Mouse (Mus musculus): ENCODE measurements around the gene Atp6v1e1.
"Not testable (repeated sequence)": the region's sequence is repeated elsewhere in the genome, so short reads cannot be mapped to it uniquely, and the experiment has no call there.

Gene Atp6v1e1

DNA sequence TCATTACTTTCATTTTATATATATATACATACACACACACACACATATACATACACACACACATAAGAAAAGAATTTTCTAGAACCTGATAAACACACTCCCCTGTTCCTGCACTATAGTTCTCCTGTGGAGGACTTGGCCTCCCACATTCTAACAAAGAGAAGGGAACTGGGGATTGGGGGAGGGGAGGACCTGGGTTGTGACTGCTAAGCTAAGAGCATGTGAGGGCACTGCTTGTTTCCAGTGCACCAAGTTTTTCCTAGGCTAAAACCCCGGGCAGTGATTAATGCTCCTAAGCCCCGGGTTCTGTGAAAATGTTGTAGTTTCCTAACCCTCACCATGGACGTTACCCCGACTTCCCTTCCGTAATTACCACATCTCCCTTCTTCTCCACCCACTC, 2.4 kb downstream of the Atp6v1e1 start:
- no peak for DNase-seq (ENCODE audit: low spot score in 2 of 2)

DNA sequence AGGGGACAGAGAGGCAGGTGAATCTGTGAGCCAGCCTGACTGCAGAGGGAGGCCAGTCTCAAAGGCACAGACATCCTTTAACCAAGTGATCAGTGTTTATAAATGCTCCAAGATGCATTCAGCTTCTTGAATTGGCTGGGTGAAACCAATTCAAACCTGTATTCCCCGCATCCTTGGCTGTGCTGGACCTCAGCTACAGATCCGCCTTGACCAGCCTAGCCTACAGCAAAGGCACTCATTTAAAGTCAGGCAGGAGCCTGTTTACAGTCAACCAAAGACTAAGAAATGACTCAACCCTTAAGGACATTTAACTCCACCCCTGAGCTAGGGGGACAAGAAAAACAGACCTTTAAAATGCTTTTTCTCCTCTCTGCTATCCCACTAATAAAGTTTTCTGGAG, 3.3 kb downstream of the Atp6v1e1 start:
- DNase-seq (ENCODE audit: low spot score in 2 of 2) = no peak

DNA sequence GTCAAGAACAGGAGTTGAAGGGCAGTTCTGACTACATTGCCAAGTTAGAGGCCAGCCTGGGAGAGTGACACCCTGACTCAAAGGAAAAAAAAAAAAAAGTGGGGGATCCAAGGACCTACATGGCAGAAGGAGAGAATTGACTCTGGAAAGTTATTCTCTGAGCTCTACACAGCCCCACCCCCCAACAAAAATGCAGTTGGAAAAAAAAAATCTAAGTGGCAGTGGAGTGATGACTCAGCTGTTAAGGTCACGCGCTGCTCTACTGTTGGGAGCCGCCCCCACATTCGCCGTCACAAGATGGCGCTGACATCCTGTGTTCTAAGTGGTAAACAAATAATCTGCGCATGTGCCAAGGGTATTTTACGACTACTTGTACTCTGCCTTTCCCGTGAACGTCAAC, 10.6 kb downstream of the Atp6v1e1 start:
- DNase-seq (ENCODE audit: low spot score in 2 of 2) = not testable (repeated sequence)

DNA sequence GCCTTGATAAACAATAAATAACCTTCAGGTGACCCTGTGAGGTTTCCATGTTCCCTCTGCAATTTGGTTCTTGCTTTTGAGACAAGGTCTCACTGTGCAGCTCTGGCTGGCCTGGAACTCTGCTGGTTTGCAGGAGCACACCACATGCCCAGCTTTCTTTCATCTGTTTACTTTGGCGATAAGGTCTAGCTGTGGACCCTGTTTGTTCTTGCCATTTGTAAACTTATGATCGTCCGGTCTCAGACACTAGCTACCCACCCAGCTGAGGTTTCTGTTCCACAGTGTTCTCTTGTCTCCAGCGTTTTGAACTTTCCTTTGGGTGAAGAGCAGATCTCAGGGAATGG, 14.9 kb downstream of the Atp6v1e1 start:
- DNase-seq (ENCODE audit: low spot score in 2 of 2) = no peak

DNA sequence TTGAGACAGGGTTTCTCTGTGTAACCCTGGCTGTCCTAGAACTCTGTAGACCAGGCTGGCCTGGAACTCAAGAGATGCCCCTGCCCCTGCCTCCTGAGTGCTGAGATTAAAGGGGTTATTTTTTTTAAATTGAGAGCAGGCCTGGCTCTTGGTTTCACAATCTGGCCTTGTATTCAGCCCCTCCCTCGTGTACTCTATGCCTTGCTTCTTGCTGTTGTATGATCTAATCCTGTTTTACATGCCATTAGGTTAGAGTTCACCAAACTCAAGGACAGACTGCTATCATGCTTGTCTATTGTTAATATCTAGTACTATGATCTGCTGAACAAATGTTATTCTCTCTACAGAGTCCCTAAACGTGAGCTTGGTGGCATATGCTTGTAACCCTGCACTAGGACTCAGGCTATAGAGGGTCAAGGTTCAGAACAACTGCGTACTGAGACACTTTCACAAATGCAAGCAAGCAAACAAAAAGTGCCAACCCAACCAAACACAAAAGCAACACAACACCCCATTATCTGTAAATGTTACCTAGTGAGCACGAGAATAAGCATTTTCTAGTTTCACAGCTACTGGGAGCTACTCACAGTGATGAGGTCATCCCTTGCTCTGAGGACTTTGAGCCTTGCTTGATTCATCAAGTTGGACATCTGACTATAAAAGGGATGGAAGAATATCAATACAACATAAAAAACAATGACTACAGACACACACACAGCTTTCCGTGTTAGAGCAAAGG, 15.4 kb downstream of the Atp6v1e1 start:
- DNase-seq (ENCODE audit: low spot score in 2 of 2) = no peak

DNA sequence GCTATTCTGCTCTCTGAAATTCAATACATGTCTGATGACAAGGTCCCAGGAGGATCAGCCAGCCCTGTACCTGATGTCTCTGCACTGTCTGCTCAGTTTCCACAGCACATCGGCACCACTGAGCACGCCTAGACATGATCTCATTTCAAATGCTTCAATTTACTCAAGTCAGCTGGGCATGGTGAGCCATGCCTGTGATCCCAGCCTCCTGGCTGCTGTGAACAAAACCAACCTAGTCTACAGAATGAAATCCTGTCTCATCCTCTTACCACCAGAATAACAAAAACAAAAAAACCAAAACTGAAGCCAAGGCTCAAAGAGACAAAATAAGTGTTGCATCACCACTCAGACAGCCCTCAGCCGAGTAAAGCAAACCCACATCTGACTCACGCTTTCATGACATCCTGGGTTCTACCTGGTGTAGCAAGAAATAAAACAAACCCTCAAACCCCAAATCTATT, 23.0 kb downstream of the Atp6v1e1 start:
- no peak for DNase-seq (ENCODE audit: low spot score in 2 of 2)

DNA sequence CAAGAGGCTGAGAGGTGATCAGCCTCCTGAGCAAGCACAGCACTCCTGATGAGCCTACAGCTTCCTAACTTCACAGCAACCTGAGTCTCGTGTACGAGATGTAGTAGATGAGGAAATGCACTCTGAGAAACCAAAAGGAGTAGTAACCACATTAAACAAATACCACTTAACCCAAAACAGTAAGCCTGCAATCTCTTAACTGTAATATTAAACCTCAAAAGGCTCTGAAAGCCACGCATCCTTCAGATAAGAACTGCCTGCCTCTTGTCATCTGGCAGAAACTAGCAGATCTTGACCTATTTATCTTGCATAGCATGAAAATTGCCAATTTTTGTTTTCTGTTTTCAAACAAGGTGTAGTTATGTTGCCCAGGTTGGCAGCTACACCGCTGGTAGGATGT, 23.7 kb downstream of the Atp6v1e1 start:
- DNase-seq (ENCODE audit: low spot score in 2 of 2) = no peak

DNA sequence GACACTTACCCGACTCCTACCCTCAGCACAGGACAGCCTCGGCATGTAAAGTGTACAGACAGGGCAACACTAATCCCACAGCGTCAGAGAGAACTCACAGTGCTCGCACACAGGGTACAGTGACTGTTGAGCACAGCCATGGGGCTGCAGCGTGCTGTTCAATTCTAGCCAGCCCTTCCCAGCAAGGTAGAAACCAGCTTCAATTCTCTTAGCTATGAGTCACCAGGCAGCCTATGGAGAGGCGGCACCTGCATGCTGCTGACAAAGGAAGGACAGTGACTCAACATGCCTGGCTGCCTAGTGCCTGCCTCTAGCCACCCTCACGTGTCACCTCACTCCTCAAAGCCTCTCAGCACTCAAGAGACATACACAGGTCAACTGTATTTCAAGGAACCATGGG, 24.6 kb downstream of the Atp6v1e1 start:
- no peak for DNase-seq (ENCODE audit: low spot score in 2 of 2)

DNA sequence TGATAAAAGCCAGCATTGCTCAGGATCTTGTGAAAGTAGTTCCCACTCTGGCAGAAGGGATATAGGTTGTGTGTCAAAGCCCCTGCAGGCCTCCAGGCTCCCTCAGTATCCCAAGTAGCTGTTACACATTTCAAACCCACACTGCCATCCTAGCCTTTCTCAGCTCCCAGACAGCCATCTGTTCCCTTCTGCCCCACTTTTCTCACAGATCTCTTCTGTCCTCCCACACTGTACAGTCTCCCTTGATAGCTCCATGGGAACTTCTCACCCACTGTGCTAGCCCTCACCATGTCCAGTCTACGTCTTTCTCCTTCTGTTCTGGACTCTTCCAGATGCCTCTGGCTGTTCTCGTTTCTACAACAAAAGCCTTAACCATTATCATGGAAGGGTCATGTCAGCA, 26.5 kb downstream of the Atp6v1e1 start:
- no peak for DNase-seq (ENCODE audit: low spot score in 2 of 2)

DNA sequence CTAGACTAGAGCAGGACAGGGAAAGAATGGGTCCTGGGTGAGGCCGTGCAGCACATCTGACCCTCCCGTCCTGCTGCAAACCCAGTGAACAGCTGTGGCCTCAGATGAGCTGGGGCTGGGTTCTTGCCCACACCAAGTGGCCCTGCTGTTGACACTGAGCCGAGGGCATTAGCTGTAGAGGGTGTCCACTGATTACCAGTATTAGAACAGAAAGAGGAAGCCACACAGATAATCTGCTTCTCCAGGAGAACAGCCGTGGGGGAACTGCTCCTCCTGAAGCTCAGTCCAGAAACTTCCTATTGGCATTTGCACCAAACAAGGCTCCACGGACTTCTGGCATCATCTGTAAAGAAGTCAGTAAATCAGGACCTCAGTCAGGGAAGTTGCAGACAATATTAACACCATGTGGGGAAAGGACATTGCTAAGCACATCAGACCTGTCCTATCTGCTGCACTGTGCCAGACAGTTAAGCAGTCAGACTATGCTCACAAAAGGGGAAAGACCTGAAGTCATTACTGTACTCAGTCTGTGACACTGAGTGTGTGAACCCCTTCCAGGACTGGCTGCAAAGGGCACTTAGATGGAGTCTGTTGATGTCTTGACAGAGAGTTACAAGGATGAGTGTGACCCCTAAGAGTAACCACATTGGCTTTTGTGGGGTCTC, 27.0 kb downstream of the Atp6v1e1 start:
- no peak for DNase-seq (ENCODE audit: low spot score in 2 of 2)

DNA sequence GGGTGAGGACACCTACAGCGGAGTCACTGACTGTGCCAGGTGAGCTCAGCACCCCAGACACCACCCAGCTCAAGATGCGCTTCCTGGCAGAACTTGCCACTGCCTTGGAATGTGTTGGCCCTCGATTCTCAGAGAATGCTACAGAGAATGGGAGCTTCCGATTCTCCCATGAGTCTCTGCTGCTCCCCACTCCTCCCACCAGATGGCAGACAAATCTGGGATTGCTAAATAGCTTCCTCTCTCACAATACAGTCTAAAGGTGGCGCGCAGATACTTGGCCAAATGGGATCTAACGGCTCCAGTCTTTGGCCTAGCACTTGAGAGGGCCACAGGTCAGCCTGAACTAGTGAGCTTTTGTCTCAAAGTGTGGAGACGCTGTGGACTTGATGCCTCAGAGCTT, 29.6 kb downstream of the Atp6v1e1 start:
- DNase-seq (ENCODE audit: low spot score in 2 of 2) = no peak

DNA sequence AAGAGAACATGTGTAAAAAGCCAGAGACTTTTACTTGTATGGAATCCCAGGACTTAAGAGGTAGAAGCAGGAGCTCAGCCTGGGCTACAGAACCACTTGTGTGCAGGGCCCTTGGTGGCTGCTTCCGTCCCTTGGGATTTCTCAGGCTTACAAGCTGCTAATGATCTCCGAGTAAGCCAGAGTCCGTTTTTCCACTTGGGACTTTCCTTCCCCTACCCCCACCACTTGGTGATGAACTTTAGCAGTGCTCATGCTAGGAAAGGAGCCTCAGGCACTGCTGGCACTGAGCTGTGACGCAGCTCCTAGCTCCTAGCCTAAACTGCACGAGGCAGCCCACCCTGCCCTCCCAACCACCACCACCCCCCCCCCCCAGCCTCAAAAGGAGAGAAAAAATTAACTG, 31.9 kb downstream of the Atp6v1e1 start:
- no peak for DNase-seq (ENCODE audit: low spot score in 2 of 2)

DNA sequence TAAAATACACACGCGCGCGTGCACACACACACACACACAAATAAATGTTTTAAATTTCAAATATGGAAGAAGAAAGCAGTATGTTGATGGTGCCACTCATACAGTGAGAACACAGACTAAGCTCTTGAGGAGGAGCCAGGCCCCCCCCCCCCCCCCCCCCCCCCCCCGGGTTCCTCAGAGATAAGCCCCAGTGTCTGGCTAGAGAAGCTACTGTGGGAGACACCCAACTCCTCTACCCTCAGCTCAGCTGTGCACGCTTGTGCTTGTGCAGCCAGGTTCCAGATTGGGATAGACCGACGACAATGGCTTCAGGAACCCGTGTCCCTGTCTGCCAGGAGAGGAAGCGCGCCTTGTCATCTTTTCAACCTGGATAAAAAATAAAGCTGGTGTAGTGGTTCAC, 32.4 kb downstream of the Atp6v1e1 start:
- DNase-seq (ENCODE audit: low spot score in 2 of 2) = no peak

DNA sequence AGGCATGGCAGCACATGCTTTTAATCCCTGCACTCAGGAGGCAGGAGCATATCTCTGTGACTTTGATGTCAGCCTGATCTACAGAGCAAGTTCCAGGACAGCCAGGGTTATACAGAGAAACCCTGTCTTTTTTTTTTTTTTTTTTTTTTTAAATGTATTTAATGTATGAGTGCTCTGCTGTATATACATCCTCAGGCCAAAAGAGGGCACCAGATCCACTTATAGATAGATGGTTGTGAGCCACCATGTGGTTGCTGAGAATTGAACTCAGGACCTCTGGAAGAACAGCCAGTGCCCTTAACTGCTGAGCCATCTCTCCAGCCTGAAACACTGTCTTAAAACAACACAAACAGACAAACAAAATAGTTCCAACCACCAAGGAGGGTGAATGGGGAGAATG, 33.7 kb downstream of the Atp6v1e1 start:
- DNase-seq (ENCODE audit: low spot score in 2 of 2) = no peak

DNA sequence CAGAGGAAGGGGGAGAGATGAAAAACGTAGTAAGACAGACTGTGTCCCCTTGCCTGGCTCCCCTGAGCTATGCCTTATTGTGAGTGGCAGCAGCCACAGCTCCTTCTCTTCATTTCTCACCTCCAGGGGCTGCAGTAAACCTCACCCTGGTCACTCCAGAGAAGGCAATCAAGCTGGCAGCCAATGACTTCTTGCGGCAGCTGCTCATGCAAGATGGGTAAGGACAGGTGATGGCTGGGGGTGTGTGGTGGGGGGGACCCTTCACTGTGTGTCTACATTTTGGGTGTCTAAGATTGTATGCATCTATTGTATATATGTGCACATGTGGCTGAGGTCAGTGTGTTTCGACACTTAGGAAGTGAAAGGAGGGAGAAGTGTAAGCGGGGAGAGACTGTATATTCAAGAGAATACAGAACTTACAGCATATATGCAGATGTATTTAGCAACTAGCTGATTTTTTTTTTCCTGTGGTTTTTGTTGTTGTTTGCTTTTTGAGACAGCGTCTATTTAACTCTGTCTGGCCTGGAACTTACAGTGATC, 34.5 kb downstream of the Atp6v1e1 start:
- no peak for DNase-seq (ENCODE audit: low spot score in 2 of 2)

DNA sequence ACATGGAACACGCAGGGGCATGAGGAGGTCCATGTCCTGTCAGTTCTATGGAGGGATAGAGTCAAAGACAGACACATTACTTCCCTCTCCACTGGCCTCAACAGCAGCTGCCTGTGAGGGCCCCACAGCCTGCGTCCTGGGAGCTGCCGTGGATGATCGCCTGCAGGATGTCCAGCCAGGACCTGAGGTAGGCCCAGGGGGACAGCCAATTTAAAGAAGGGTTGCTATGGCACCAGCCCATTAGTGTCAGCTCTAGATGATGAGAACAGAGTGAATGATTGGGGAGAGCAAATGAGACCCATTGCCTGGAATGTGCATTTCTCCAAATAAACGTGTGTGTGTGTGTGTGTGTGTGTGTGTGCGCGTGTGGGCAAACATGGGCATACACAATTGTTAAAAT, 38.2 kb downstream of the Atp6v1e1 start:
- DNase-seq (ENCODE audit: low spot score in 2 of 2) = no peak

DNA sequence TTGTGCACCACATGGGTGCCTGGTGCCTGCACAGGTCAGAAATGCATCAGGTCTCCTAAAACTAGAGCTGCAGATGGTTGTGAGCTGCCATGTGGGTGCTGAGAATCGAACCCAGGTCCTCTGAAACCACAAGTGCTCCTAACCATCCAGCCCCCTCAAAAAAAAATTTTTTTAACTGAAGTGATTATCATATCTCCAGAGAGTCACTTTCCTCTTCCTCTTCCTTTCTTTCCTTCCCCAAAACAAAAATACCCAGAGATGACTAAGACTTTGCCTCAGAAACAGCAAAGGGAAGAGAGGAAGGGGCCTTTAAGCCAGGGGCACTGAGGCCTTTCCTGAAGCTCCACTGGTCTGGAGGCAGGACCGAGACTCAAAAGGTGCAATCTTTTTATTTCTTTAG, 39.6 kb downstream of the Atp6v1e1 start:
- no peak for DNase-seq (ENCODE audit: low spot score in 2 of 2)

DNA sequence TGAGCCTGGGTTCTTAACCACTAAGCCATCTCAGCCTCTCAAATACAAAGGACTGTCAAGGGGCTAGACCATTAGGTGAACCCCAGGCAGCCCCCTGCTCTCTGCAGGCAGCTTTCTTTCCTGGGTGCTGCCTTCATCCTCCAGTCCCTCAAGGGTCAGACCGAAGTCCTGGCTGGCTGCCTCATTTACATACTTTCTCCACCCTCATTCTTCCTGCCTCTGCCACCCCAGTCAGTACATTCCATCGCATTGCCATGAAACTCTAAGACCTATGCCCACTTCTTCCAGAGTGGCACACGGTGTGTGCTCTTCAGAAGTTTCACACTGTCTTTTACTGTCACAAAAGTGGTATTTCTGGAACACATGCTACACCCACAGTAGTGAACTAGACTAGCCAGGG, 44.4 kb downstream of the Atp6v1e1 start:
- DNase-seq (ENCODE audit: low spot score in 2 of 2) = no peak

DNA sequence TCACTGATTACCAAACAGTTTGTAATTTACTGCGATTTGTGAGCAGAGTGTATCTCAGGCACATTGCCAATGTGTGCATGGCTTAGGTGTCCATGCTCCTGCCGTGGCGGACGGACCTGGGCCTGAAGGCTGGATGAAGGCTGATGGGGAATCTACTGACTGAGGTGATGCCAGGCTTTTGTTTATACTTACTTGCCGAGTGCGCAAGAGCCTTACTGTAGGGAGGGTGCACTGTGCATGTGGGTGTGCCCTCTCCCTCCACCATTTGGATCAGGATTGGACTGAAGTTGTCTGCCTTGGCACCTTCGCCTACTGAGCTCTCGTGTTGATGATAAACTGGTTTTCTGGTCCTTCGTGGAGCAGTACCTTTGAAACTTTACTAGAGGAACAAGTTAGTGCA, 45.1 kb downstream of the Atp6v1e1 start:
- DNase-seq (ENCODE audit: low spot score in 2 of 2) = no peak

DNA sequence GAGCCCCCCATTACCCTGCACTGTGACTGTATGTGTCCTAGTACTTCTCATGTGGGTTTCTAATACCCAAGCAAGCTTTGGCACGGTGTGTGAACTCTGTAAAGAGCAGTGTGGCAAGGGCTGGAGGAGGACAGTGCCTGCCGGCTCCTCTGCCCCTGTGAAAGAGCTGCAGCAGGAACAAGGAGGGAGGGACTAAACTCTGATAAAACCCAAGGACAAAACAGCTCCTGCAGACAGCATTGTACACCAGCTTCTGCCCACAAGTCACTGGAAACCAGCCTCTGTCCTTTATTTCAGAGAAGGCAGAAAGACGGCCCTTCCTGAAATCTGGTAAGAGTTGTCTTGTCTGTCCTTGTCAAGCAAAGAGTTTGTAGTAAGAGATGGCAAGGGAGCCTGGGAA, 46.3 kb downstream of the Atp6v1e1 start:
- DNase-seq (ENCODE audit: low spot score in 2 of 2) = no peak

DNA sequence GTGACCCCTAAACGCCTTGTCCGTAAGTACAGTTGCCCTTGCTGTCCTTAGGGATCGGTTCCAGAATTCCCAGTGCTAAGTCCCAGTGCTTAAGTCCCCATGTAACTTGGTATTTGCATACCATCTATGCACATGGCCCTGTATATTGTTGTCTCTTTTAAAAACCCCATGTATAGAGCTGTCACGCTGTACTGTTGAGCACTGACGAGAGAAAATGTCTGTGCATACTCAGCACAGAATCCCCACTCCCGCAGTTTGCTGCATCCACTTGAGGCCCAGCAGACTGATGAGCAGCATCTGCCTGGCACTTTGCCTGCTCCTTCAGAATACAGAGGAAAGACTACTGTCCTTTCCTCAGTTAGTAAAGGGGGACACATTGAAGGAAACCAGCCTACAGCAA, 48.8 kb downstream of the Atp6v1e1 start:
- DNase-seq (ENCODE audit: low spot score in 2 of 2) = no peak

DNA sequence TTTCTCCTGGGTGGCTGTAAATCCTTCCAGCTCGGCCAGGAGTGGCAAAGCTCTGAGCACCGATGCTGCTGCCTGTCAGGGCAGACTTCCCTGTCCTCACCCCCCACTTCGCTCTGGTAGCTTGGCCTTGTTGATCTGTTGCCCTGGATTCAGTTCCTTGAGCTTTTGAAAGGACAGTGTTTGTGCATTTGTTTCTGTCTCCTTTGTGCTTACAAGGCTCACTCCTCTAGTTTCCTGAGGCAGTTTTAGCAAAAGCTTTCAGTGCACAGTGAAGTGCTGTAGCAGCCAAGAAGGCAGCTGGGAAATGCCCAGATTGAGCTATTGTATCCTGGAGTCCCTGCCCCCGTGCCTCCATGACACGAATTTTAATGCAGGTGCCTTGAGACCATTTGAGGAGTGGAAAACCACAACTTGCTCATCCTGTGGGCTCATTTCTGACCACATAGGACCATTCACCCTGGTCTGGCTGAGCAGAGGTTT, 49.4 kb downstream of the Atp6v1e1 start, which contains the start of gene Slc25a18:
Gene Slc25a18 (plus strand): TSS at position 430 of the 480 bp plus-strand sequence.
- no peak for DNase-seq (ENCODE audit: low spot score in 2 of 2)

DNA sequence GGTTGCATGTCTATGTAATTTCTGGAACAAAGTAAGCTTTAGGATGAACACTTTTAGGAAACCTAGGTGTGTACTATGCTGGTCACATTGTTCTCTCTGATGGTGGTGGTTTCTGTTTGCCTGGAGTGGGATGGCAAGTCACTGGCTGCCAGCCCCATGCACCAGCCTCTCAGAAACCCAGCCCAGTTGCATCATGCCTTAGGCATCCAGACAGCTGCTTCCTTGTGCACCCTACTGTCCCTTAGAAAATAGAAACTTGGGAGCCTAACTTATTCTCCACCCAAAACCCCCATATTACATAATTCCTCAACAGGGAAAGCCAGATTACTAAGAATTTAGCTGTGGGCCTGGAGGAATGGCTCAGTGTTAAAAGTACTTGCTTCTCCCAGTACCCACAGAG, 50.6 kb downstream of the Atp6v1e1 start:
- no peak for DNase-seq (ENCODE audit: low spot score in 2 of 2)
